In the genomic region with DNA sequence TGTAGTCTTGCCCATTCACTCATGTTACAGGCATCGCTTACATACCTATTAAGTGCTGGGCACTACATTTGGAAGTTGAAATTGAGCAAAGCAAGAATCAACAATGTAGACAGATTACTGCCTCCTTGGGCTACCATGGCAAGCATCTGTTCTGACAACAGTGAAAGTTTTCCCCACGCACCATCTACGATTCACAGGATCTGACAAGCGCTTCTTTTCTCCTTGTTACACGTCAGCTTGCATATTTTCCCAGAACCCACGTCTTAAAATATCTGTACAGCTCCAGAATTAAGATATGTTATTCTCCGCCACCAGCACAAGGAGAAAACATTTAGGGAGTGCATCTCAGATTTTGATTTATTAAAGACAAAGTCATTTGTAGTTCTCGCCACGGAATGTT, we compare ENCODE assay signal across 12 mouse cellular contexts.
"Had no signal": no experiment of that assay in that cellular context is flagged by ENCODE, and none has a peak within 500 bp of the region (broad histone marks: within the 10 kb centered on the region; RNA-seq: fewer than 3 reads in every experiment).

No protein-coding gene starts in this region.

- ATAC-seq: intestine, postnatal 0 days; liver, postnatal 0 days; midbrain, embryonic 15.5 days had no signal

- DNase-seq: kidney, adult 2 months; kidney, postnatal 10 days; kidney, postnatal 36 days; liver, postnatal 0 days; lung, postnatal 14 days; lung, postnatal 4 days; retina, postnatal 1 day; spleen, adult 18-20 months; thymus, adult 18-20 months; thymus, postnatal 36 days had no signal
